Mouse (Mus musculus): ENCODE data around the gene Ntn5.
A peak's percentile ranks its signal among the peaks of the same experiment; 100 is the strongest.
"Not testable (repeated sequence)": the region's sequence is repeated elsewhere in the genome, so short reads cannot be mapped to it uniquely, and the experiment has no call there.

Gene Ntn5

DNA sequence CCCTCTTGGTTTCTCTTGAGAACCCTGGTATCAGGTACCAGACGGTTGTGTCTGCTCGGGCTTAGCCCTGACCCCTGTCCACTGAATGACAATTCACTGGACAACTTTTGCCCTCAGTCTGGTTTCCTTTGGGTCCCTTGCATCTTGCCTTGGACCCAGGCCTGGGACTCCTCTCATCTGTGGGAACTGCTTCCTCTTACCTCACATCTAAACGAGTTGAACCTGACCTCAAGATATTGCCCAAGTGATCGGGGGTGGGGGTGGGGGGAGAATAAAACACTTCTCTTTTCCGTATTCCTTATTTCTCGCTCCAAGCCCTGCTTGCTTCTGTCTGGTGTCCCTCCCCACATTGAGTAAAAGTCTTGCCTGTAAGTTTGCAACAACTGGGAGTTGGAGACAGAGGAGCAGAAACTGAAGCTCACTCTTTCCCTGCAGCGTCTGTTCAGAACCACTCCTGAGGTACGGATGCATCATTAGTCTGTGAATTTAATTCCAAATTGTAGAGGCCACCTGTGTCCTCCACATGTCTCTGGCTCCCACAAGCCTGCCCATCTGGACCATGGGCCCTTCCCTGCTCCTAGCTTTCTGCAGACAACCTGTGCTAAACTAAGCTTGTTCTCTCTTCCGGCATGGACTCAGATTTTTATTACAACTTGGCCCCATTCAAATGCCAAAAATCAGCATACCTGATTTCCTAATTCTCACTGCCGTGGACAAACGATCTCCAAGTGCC lies 22.9 kb upstream of the Ntn5 start:
- DNase-seq (ENCODE audit: low spot score): no peak

GRCm38 (mm10) chr7:45661702-45662101 lies 22.1 kb upstream of the Ntn5 start:
- DNase-seq (ENCODE audit: low spot score): not testable (repeated sequence)

DNA sequence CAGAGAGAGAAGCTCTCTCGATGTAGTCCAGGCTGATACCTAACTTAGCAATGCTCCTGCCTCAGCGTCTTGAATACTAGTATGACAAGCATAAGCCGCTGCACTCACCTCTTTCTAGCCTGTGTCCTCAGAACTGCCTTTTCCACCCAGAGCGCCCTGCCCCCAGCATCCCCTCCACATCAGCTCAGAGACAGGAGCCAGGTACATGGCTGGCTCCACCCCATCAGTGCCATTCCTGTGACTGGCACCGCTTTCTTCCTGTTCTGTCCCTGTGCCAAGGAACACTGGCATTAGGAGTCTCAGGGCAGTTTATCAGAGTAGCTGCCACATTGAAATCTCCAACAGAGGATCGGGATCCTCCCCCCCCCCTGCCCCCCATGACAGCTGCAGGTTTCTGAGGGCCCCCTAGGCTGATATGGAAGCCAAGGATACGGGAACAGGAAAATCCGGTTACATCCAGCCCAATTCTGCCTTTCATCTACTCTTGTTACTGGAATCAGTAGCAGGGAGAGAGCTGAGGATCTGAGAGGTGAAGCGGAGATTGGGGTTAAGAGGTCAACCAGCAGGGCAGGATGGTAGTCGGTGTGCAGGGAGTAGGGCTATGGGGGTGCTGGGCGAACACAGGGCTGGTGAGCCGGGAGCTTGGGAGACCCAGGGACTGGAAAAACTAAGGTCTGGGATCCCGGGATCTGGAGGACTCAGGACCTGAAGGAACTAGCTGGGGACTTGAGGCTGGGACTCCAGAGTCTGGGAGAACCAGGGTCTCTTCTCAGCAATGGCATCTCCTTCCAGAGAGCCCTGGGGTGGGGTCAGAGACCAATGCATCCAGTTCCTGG lies 18.3 kb upstream of the Ntn5 start:
- DNase-seq (ENCODE audit: low spot score): no peak

- no peak for DNase-seq (ENCODE audit: low spot score)
Measured at GRCm38 (mm10) chr7:45666161-45666560, 17.7 kb upstream of the Ntn5 start, which contains the start of gene Fut2. Fut2 (minus strand) TSS chr7:45666394.

GRCm38 (mm10) chr7:45667761-45668160 lies 16.1 kb upstream of the Ntn5 start:
- no peak for DNase-seq (ENCODE audit: low spot score)

DNA sequence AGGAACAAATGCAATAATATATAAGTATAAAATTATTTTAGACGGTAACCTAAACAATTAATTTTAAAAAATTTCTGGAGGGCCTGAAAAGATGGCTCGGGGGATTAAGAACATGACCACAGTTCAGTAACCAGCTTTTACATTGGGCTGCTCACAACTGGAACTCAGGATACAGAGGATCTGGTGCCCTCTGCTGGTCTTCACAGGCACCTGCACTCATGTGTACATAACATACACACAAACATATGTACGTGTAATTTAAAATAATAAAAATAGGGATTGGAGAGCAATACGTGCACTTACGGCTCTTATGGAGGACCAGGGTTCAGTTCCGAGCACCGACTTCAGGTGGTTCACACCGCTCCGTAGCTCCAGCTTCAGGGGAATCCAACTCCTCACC lies 14.9 kb upstream of the Ntn5 start:
- DNase-seq (ENCODE audit: low spot score): no peak

GRCm38 (mm10) chr7:45677627-45678295 lies 6.1 kb upstream of the Ntn5 start:
- no peak for DNase-seq (ENCODE audit: low spot score)

- no peak for DNase-seq (ENCODE audit: low spot score)
Measured at GRCm38 (mm10) chr7:45678513-45678912, 5.3 kb upstream of the Ntn5 start.

DNA sequence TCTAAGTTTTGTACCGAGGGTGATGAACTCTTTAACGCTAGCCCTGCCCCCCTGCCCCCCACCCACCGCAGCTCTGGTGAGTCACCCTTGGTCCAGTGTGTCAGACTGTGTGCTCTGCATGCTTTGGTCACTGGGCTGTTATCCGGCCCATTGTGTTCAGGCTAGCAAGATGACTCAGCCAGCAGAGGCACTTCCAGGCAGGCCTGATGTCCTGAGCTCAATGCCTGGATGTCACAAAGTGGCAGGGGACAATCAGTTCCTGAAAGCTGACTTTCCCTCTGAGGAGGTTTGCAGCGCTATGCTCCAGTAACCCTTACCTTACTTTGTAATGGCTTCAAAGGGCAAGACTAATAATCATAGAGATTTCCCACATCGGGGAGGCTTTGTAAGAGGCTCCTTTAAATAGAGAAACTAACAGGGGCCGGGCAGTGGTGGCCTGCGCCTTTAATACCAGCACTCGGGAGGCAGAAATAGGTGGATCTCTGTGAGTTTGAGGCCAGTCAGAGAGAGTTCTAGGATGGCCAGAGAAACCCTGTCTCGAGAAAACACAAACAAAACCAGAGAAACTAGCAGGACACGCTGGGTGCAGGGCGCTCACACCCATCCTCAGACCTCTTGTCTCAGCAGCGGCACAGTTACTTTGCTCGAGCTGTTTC lies 3.7 kb upstream of the Ntn5 start:
- DNase-seq (ENCODE audit: low spot score): peak; percentile 75

GRCm38 (mm10) chr7:45681046-45681736 lies 2.6 kb upstream of the Ntn5 start:
- peak; percentile 74 for DNase-seq (ENCODE audit: low spot score)

DNA sequence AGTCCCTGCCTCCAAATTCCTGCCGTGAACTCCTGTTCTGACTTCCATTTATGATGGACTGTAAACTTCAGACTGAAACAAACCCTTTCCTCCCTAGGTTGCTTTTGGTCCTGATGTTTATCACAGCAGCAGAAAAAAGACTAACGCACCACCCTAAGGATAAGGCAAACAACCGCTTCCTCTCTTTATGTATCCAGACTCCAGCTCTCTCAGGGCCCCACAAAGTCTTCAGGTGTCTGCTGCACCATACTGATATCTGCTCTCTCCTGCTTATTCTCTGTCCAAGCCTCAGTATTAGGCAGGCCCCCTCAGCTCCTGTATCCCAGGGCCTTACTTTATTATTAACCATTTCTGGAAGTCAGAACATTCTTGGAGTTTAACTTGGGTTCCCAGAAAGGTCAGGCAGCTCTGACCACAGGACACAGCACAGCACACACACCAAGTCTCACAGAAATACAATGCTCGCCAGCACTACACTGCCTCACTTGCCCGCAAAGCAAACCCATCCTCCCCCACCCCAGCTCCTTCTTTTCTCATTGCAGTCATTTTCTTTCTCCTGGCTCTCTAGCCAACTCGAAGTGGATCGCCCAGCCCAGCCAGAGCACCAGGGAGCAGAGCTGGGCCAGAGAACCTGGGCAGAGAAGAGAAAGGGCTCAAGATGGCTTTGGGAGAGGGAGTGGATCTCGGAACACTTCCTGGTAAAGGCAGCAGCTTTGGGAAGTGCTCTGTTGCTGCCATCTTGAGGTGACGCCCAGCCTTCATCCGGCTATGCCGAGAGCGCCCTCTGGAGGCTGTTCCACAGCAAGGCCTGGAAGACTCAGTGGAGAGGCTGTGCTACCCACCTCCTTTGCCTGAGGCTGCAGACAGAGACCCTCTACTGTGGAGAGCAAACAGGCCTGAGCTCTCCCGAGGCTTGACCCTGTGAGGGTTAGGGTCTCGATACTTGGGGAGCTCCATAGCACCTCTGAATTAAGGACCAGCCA lies 1.4 kb upstream of the Ntn5 start:
- peak; percentile 92 for DNase-seq (ENCODE audit: low spot score)

DNA sequence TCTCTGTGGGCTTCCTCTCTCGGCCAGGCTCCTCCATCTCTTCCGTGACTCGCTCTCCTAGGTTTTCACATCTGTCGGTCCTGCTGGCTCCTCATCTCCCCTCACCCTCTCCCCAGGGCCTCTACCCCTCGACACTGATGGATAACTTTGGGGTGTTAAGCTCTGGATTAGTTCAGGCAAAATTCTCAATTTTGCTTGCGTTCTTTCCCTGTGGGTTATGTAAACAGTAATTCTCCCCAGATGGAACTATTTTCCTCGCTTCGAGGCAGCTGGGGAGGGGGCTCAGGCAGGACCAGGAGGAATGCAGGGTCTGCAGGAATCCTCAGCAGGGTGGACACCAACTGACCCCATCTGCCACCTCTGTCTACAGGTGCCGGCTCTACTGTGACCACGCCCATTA lies 2.0 kb downstream of the Ntn5 start:
- DNase-seq (ENCODE audit: low spot score): no peak

- no peak for DNase-seq (ENCODE audit: low spot score)
Measured at GRCm38 (mm10) chr7:45686841-45687240, 3.0 kb downstream of the Ntn5 start.

DNA sequence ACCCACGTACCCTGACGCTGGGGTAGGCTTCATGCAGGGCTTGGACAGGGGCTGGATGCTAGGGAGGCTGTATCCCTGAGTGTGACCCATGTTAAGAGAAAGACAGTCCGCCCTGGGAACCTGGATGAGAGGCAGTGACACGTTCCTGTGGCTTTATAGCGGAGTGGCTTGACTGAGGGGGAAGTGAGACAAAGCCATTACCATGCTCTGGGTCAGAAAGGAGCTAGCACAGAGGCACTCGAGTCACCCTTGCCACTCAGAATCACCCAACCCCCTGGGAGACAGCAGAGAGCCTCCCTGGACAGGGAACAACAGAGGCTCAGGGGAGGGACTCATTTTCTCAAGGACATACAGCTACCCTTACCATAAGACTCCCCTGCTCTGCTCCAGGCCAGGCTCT lies 5.3 kb downstream of the Ntn5 start:
- no peak for DNase-seq (ENCODE audit: low spot score)

GRCm38 (mm10) chr7:45689800-45690199 lies 6.0 kb downstream of the Ntn5 start:
- DNase-seq (ENCODE audit: low spot score): no peak

- no peak for DNase-seq (ENCODE audit: low spot score)
Measured at GRCm38 (mm10) chr7:45692364-45692763, 8.5 kb downstream of the Ntn5 start.

- no peak for DNase-seq (ENCODE audit: low spot score)
Measured at GRCm38 (mm10) chr7:45693921-45694591, 10.2 kb downstream of the Ntn5 start, which contains the start of gene Sec1. Sec1 (minus strand) TSS chr7:45694402.

- no peak for DNase-seq (ENCODE audit: low spot score)
Measured at GRCm38 (mm10) chr7:45695098-45695497, 11.3 kb downstream of the Ntn5 start.

DNA sequence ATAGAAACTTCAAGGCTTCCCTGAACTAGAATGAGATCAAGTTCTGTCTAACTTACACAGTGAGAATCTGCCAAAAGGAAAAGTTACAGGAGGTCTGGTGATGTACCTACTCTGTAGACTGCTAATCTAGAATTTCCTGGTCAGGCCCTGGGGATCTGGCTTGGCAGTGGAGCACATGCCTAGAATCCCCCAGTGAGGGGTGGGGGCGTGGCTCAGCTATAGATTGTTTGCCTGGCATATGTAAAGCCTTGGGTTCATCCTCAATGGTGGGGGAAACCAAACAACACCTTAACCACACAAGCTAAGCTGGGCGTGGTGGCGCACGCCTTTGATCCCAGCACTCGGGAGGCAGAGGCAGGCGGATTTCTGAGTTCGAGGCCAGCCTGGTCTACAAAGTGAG lies 14.1 kb downstream of the Ntn5 start:
- no peak for DNase-seq (ENCODE audit: low spot score)

Measured in lung, postnatal 25 days (tissue).